Mouse (Mus musculus) retina, postnatal 7 days (tissue): ENCODE measurements around the gene Ptprn.
A peak's percentile ranks its signal among the peaks of the same experiment; 100 is the strongest.
"Not testable (repeated sequence)": the region's sequence is repeated elsewhere in the genome, so short reads cannot be mapped to it uniquely, and the experiment has no call there.

Experiments used
- DNase-seq: peaks from one replicate; pipeline ENCODE4 v3.0.0-alpha.2; 2012; ENCODE audit warnings: low read depth, low spot score

Ptprn gene

DNA sequence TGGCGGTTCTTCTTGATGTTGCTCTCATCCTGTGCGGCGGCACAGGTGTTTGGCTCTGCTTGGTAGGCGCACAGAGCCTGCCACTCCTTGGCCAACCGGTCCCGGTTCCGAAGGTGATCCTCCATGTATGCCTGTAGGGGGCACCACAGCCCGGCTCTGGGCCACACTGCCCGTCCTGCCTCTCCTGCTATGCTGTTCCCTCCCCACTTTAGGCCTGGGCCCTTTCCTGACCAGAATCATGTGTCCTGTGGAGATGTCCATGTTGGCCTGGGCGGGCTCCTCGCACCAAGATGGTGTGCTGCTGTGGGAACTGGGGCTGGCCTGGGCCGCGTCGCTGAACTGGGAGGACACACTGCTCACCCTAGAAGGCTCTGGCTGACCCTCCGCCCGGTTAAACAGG is 11.3 kb downstream of the Ptprn start:
- no peak for DNase-seq

DNA sequence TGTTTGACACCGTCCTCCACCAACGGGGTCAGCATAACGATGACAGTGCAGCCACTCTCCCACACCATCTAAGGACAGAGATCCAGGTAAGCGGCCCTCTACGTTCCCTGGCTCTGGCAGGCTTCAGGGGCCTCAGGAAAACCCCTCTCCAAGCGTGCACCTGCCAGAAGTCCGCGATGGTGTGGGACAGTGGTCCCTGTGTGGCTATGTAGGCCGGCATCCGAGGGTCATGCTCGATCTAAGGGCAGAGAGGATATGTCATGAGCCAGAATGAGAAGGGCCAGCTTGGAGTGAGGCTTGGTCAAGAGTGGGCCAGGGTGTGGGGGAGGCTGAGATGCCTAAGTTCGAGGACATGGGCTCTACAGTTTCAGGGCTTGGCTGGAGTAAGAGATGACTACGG is 12.0 kb downstream of the Ptprn start:
- DNase-seq = no peak

DNA sequence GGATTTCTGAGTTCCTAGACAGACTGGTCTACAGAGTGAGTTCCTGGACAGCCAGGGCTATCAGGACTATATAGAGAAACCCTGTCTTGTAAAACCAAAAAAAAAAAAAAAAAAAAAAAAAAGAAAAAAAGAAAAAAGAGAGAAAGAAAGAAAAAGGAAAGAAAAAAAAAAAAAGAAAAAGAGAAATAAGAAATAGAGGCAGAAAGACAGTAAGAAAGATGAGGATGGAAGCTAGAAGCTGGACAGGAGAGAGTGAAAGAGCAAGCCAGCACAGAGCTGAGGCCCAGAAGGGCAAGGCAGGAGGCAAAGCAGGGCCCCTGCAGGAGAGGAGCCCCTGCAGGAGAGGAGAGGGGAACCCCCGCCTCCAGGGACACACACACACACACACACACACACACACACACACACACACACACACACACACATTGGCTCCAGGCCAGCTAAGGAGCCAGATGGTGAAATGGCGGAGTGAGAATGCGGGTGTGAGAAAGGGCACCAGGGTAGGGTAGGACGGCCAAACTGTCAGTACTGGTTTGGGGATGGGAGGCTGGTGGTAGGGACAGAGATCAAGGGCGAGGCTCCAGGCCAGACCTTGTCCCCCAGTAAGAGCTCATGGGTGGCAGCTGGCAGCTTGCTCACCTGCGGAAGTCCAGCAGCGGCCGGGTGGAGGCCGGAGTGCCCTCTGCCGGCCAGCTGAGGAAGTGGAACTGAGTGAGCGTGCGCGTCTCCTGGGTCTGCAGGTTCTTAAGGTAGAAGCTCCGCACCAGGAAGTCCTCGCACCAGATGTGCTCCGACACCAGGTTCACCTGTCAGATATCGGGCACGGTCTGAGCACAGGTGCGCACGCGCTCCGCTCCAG is 13.0 kb downstream of the Ptprn start:
- peak; percentile 70 for DNase-seq

DNA sequence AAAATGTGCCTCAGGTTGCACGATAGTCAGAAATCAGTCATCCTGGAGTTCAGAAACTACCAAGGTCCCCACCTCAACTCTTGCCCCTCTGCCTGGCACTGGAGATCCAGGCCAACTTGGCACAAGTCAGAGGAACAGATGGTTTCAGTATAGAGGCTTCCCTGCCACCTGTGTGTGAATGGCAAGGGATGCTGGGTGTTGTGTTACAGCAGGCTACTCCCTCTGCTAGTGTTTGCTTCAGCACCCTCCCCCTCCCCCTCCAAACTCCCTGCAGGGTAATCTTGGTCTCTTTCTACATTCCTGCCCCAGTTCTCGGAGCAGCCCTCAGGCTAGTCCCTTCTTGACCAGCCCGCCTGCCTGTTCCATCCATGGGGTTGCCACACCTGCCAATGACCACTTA is 13.8 kb downstream of the Ptprn start:
- DNase-seq = no peak

DNA sequence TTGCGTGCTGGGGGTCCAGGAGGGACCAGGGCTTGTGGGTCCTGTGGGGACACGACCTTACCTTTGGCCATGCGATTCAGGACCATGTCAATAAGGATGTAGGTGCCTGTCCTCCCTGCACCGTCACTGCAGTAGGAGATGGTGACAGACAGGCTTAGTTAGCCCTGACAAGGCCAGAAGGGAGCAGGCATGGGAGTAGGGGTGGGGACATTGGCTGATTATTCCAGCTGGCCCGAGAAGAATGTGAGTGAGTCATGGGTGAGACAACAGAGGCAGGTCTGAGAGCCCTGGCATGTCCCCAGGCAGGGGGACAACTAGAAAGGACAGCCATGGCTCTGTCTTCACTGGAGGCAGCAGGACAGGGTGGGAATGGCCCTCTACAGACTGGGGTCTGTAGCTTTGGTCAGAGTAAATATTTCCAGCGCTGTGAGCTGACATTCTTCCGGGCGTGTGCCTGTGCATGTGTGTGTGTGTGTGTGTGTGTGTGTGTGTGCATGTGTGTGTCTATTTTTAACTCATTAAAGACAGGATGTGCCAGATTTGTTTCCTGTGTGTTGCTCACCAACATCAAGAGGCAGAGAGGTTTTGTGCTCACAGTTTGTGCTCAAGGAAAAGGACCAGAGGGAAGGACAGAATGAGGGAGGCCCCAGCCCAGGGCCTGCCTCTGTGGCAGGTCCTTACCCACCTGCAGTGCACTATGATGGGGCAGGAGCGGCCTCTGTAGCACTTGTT is 16.1 kb downstream of the Ptprn start:
- DNase-seq = no peak

DNA sequence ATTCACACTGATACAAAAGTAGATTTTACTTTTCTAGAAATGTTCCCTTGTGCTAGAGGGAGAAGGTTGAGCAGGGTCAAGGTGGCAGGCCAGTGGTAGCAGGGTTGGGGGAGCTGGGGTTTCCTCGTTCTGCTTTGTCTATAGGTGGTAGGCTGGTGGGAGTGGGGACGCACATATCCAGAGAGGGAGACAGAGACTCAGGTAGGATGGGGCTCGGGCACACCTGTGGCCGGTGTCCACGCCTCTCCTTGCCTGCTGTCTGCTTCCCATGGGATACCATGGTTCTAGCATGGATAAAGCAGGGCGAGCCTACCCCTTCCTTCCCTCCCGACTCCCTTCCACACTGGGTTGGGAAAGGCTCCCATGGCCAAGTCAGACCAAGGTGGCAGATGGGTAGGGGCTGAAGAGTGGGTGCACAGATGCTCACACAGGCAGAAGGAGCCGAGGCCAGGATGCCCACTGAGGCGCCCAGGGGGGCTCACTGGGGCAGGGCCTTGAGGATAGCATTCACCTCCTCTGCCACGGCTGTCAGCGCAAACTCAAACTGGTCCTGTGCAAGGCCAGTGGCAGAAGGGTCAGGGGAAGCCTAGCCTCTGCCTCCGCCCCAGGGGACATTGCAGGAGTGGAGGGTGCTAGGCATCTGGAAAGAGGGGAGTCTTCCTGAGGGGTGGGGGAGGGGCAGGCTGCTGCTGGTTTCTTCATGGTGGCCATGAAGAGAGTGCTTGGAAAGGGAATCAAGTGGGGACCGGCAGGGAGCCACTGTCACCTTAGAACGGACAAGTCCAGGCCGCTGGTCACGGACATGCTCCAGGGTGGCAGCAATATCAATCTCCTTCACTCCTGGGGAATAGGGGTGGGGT is 17.0 kb downstream of the Ptprn start:
- DNase-seq = no peak

DNA sequence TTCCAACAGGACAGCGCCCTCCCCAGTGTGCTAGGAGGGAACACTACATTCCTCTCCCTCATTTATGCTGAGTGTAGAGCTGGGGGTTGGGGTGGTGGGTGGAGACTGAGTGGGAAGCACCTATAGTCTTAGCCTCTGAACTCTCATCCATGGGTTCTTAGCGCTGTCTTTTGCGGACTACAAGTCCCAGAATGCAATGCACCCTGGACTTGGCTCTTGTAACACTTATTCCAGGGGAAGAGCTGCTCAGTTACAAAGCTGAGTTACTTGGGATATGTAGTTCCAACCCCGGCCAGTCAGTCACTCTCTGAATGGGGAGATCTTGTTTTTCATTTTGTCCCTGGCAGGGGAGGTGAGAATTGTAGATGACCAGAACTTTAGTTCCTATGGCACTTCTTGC is 19.5 kb downstream of the Ptprn start:
- DNase-seq = peak; percentile 69

DNA sequence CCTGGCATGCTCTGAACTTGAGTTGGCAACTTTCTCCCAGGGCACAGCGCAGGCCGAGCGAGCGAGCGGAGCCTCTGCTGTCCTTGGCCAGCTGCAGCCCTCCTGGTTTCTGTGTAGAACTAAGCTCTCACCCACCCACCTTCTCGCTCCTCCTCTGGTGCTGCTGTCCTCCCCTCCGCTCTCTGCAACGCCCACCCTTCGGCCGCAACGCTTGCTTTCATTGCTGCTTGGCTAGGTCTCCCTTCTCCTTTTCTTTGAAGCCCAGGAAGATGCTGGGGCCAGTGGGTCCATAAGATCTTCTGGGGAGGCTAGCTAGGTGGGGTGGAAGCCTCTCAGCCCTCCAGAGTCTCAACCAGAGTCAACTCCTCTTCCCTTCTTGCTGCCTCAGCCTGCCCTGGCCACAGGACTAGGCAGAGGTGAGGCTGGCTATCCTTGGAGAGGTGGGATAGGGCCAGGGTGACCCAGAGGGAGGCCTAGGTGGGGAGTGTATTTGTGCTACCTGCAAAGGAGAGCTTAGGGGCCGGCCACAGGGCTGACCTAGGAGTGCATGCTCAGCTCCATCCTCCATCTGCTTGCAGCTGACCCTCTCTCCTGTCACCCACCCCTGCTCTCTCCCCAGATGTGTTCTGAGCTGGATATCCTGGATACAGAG is 20.0 kb downstream of the Ptprn start:
- DNase-seq = no peak

DNA sequence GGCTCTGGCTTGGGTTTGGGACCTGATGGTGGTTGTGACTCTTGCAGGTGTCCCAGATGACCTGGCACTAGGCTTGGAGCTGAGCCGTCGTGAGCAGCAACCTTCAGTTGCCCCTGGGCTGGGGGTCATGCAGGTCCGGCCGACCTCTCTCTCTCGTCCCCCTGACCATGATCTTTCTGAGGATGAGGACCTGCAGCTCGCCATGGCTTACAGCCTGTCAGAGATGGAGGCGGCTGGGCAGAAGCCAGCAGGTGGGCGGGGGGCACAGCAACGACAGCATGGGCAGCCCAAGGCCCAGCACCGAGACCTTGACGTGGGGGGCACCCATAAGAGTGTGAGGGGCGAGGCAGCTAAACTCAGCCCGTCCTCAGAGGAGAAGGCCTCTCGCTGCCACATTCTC is 20.9 kb downstream of the Ptprn start:
- DNase-seq = no peak

DNA sequence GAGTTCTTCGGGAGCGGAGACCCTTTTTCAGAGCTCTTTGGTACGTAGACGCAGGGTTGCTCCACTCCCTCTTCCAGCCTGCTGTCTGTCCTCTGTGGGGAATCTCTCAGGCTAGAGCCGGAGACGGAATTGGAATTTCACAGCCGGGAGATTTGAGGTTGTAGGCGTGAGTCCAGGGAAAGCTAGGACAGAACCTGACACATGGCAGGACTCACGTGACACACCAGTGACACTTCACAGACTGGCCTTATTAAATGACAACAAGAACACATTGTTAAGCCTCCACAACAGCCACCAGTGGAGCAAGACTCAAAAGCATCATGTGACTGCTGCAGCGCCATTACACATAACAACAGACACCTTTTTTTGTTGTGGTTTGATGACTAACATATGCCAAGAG is 24.7 kb downstream of the Ptprn start:
- no peak for DNase-seq

DNA sequence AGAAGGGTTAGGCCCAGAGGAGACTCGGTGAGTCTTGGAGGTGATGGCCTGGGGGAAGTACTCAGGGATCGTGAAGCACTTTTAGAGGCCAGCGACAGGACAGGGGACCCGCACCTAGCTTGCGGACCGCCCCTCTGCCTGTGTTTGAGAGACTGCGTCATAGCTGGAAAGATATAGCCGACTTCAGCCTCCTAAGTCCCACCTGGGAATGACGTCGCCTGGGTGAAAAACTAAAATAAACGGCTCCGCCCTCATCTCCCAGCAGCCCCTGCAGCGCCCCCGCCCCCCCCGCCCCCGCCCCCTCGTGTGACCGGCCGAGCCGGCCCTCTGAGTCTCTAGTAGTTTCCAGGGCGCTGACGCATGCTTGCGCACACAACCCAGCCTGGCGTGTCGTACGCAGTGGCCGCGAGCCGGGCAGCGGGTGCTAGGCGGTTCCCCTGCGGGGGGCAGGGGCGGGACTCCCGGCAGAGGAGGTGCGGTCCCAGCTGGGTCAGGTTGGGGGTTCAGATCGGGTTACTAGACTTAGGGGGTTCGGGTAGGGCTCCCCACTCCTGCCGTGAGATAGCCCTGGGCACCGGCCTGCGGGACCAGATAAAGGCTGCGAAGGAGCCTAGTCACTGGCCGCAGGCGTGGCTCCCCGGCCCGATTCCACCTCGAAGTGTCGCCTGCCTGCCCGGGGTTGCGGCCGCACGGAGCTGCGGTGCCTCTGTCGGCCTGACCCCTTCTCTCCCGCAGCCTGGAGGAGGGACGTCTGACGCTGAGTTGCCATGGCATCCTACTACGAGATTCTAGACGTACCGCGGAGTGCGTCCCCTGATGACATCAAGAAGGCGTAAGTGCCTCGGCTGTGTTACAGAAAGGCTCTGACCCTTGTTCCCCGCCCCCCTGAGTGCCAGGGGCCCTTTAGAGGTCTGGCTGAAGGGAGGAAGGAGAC is 27.9 kb downstream of the Ptprn start, which contains the start of gene Dnajb2:
Gene Dnajb2 (plus strand): TSS at position 290 of the 934 bp plus-strand sequence.
- DNase-seq = no peak

DNA sequence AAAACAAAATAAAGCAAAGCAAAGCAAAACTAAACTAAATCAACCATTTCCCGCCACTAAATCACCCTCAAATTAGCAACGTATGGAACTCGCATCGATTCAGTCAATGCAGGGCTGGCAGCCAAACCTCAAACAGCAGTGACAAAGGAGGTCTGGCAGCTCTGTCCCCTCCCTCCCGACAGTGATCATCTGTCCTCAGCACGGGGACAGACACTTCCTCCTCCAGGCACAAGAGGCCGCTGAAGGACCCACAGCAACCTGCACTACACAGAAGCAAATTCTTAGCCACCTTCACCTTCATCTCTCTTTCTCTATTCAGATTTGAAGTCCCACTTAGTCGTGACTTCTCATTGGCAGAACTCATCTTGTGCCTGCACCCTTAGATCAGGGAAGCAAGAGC is 29.7 kb downstream of the Ptprn start:
- no peak for DNase-seq

DNA sequence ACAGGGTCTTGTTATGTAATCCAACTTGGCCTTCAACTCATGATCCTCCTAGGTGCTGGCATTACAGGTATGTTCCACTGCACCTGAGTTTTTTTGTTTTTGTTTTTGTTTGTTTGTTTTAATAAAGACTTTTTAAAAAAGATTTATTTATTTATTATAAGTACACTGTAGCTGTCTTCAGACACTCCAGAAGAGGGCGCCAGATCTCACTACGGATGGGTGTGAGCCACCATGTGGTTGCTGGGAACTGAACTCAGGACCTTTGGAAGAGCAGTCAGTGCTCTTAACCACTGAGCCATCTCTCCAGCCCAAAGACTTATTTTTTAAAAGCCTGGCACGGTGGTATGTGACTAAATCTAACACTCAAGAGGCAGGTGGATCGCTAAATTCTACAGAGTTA is 31.8 kb downstream of the Ptprn start:
- DNase-seq = not testable (repeated sequence)

DNA sequence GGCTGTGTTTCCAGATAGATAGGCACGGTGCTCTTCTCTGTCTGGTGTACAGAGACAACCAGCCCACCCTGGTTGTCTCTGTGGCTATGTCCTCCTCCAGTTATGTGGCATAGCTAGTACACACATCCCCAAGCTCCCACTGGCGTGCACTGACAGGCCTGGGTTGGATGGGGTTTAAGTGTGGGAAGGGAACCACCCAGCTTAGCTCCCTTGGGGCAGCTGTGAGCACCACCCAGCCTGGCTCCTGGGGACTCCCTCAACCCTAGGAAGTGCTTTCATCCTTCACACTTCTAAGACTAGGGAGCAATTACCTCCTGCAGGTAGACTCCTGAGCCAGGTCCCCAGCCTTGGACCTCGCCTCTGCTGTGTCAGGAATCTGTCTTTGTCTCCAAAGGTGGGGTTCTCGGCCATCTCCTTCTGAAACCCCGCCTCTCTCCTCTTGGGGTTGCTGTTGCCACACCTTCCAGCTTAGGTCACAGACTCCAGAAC is 32.6 kb downstream of the Ptprn start, which contains the start of gene A630095N17Rik:
Gene A630095N17Rik (minus strand): TSS at position 439 of the 489 bp plus-strand sequence.
- no peak for DNase-seq

DNA sequence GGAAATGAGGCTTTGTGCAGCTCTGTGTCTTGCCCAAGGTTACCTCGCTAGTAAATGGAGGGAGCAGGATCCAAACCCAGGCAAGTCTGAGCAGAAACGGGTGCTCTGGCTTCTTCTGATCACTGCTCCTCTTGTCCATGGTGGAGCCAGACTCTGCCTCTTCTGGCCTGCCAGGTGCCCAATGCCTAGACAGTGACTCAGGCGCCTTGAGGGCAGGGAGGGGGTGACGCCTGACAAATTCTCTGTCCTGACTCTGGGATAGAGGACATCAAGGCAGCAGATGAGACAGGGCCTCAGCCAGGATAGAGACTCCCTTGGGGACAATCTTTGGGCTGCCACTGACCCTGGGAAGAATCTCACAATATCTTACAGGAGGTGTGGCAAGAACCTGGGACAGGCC is 33.1 kb downstream of the Ptprn start:
- no peak for DNase-seq

DNA sequence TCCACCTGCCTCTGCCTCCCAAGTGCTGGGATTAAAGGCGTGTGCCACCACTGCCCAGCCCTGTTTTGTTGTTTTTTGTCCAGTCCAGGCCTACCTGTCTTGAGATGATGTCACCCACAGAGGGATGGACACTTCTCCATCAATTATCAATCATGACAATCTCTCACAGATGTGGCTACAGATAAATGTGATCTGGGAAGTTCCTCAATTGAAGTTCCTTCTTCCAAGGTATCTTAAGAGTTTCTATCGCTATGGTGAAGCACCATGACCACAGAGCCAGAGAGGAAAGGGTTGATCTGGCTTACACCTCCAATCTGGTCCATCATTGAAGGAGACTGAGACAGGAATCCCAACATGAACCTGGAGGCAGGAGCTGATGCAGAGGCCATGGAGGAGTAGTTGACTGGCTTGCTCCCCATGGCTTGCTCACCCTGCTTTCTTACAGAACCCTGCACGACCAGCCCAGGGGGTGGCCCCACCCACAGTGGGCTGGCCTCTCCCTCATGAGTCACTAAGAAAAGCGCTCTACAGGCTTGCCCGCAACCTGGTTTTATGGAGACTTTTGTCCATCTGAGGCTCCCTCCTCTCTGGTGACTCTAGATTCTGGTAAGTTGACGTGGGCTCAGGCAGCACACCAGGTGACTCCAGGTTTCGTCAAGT is 33.8 kb downstream of the Ptprn start:
- no peak for DNase-seq

DNA sequence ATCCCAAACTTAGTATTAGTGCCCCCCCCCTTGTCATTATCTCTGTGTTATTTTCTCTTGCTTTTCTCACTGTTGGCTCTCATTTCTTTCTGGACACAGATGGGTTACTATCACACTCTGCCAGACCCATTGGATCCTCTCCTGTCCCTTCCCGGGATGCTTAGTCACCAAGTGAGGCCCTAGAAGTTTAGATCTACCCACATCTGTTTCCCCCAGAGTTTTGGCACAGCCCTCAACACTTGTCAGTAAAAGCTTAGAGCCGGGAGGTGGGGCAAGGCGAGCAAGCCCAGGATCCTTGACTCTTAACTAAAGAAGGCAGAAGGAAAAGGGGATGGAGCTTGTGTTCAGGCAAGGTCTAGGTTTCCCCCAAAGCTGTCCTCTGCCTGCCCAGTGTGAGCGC is 35.1 kb downstream of the Ptprn start:
- DNase-seq = no peak

DNA sequence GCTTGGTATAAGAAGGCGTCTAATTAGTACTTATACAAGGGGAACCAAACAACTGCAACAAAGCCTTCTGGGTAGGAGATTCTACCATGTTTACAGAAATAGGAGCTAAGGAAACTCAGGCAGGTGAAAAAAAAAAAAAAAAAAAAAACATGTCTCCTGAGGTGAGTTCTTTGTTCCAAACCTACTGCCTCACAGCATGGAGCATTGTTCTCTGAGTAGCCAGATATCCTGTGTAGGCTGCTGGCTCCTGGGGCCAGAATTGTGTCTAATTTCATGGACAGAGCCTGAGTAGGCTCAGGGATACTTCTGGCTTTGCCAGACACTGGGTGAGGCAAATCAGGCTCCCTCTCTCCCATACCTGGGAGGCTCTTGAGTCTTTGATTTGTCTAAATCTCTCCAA is 36.6 kb downstream of the Ptprn start:
- DNase-seq = no peak

DNA sequence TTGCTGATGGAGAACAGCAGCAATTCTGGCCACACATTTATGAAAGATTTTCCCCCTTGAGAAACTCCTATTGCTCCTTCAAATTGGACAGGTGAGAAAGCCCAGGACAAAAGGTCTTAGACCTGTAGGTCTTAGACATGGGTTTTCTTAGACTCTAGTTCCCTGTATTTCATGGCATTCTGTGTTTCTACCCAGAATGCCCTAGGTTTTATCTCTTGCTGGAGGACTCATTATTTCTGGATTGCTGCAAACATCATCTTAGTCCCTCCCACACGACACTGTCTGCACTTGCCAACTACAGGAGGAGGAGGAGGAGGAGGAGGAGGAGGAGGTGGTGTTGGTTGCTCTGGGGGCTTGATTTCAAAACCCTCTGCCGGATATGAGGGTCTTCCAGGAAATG is 38.2 kb downstream of the Ptprn start:
- no peak for DNase-seq

DNA sequence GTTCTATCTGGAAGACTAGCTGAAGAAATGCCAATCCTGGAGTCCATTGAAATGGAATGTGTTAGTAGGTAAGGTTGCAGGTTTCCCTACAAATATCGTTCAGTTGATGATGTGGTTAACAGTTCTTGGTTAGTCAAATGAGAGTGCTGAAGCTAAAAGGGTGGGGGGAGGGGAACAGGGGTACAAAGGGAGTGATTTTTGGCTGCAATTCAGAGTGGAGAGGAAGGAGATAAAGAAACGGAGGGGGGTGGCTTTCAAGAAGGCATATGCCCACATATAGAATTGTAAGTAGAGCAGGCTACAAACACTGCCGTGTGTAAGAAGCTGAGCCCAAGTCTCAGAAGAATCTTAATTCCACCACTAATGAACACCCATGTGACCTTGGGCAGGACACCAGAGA is 38.8 kb downstream of the Ptprn start:
- DNase-seq = no peak
